Mouse (Mus musculus): ENCODE measurements around the gene Adrb1.
"Not testable (repeated sequence)": the region's sequence is repeated elsewhere in the genome, so short reads cannot be mapped to it uniquely, and the experiment has no call there.

The Adrb1 gene

GRCm38 (mm10) chr19:56746618-56747017 lies 24.6 kb downstream of the Adrb1 start:
- in situ Hi-C loops (cut with MboI; ENCODE audit: low sequenced_read_pairs) = no loop called here

- in situ Hi-C loops (cut with MboI; ENCODE audit: low sequenced_read_pairs) = no loop called here
Observed at GRCm38 (mm10) chr19:56747878-56748277, 25.9 kb downstream of the Adrb1 start.

- in situ Hi-C loops (cut with MboI; ENCODE audit: low sequenced_read_pairs) = no loop called here
Observed at GRCm38 (mm10) chr19:56749343-56749742, 27.3 kb downstream of the Adrb1 start.

- in situ Hi-C loops (cut with MboI; ENCODE audit: low sequenced_read_pairs) = no loop called here
Observed at GRCm38 (mm10) chr19:56750709-56751108, 28.7 kb downstream of the Adrb1 start.

- in situ Hi-C loops (cut with MboI; ENCODE audit: low sequenced_read_pairs) = not testable (repeated sequence)
Observed at GRCm38 (mm10) chr19:56754456-56754855, 32.5 kb downstream of the Adrb1 start.

- in situ Hi-C loops (cut with MboI; ENCODE audit: low sequenced_read_pairs) = no loop called here
Observed at GRCm38 (mm10) chr19:56756412-56756811, 34.4 kb downstream of the Adrb1 start.

DNA sequence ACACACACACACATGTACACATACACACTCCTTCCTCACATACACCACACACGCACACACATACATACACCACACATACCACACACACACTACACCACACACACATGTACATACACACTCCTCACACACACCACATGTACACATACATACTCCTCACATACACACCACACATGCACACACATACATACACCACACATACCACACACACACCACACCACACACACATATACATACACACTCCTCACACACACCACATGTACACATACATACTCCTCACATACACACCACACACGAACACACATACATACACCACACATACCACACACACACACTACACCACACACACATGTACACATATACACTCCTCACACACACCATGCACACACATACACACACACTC lies 36.3 kb downstream of the Adrb1 start:
- in situ Hi-C loops (cut with MboI; ENCODE audit: low sequenced_read_pairs) = no loop called here

DNA sequence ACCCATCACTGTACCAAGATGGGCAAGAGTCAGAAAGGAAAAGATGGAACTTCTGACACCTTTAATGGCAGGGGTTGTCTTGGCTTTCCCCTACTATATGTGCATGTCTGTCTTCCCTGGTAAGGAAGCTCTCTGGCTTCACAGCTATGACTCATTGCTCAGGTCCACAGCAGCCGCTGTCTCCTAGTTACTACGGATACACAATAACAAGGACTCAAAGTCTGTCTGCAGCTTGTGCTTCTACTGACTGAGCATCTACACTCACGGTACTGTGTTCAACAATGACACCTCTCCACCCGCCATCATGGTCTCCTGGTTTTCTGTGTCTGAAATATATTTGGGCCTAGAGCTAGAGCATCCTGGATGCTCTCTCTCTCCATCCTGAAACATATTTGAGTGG lies 37.7 kb downstream of the Adrb1 start:
- in situ Hi-C loops (cut with MboI; ENCODE audit: low sequenced_read_pairs) = no loop called here

DNA sequence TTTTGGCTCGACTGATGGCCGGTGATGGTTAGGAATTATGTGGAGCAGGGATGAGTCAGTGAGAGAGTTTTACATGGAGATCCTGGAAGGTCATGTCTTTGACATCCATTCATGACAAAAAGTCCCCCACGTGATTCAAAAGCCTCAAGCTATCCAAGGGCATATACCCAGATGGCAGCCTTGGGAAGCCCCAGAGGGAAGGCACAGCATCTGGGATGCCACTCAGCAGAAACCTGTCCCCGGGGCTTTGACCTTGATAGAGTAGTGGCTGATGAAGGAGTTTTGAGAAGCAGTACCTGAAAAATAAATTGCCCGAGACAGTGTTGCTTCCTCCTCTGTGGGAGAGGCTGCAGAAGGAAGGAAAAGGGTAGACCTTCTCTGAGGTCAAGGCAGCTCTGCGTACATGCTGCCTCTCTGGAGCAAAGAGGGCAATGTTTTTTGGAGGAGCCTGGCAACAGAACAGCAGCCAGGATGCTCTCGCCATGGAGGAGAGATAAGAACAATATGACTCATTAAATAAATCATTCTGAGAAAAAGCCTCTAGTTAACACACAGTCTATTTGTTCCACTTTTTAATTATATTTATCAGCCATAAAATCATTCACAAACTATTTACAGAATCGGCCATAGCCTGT lies 38.4 kb downstream of the Adrb1 start:
- in situ Hi-C loops (cut with MboI; ENCODE audit: low sequenced_read_pairs) = no loop called here

- in situ Hi-C loops (cut with MboI; ENCODE audit: low sequenced_read_pairs) = no loop called here
Observed at GRCm38 (mm10) chr19:56761096-56761495, 39.1 kb downstream of the Adrb1 start.

- in situ Hi-C loops (cut with MboI; ENCODE audit: low sequenced_read_pairs) = no loop called here
Observed at GRCm38 (mm10) chr19:56761727-56762126, 39.7 kb downstream of the Adrb1 start.

DNA sequence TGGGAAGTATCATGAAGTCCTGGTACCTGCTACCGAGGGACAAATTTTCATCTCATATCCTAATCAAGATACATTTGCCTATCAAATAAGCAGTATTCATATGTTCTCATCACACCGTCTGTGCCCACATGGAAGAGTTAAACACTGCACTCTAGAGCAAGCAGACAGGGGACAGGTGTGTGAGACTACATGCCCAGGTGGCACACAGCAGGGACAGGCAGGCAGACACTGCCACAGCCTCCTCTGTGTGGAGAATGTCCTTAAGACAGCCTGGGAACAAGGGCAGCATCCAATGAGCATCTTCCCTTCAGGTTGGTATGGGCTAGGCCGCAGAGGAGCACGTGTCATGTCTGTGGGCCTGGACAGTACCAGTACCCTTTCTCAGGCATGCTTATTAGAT lies 40.7 kb downstream of the Adrb1 start:
- in situ Hi-C loops (cut with MboI; ENCODE audit: low sequenced_read_pairs) = no loop called here

GRCm38 (mm10) chr19:56769024-56769423 lies 47.0 kb downstream of the Adrb1 start:
- in situ Hi-C loops (cut with MboI; ENCODE audit: low sequenced_read_pairs) = no loop called here

DNA sequence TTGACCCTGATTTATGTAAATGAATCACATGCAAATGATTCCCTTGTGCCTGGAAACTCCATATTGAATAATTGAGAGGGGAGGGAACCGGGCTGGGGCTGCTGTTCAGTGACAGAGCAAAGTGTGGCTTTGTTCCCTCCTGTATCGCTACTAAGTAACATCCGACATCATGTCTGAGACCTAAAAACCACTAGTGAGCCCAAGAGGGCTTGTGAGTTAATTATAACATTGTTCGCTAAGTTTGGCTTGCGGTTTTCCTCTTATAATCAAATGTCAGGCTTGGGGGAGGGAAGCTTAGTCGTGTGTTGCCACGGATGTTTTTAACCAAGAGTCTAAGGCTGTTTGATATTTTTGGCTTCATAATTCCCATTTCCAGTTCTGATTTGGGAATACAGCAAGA lies 50.2 kb downstream of the Adrb1 start:
- in situ Hi-C loops (cut with MboI; ENCODE audit: low sequenced_read_pairs) = no loop called here

DNA sequence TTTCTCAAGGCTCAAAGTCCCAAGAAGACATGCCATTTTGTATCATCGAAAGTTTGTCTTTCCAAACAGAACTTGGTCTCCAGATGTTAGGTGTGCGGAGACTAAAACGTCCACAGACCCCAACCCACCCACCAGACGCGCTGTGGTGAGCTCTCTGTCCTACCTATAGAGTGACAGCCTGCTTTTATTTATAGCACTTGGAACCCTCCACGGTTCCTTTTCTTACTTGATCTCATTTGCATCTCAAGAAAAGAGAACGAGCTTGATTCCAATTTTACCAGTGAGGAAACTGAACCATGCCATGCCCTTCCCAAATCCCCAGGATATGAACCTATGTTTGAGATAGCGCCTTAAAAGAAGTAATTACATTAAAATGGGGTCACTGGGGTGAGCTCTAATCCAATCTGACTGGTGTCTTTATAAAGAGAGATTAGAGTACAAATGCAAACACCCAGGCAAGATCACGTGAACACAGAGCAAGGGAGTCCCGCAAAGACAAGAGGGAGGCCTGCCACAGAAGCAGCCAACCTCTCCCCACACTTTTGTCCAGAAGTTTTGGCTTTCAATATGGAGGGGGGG lies 51.5 kb downstream of the Adrb1 start:
- in situ Hi-C loops (cut with MboI; ENCODE audit: low sequenced_read_pairs) = no loop called here

DNA sequence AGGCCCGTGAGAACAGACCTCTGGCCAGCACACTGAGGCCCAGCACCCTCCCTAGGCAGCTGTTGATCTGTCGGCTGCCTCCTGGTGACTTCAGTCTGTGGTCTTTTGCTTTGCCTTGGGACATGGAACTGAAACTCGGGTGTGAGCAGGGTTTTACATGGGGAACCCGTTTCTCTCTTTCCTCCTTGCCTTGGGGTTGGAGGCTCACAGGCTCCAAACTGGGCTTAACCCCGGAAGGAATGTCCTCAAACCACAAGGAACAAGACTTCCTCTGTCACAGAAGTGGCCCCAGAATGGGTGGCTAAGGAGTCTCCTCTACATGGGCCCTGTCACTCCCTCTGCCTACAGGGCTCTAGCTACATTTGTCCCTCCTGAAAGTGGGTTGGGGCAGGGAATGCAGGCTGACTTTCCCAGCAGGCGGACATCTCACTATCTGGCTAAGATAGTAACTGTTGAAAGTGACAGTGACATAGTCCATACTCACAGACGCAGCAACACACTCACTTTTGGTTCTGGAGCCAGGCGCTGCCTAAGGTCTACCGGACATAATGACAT lies 52.5 kb downstream of the Adrb1 start:
- in situ Hi-C loops (cut with MboI; ENCODE audit: low sequenced_read_pairs) = no loop called here

DNA sequence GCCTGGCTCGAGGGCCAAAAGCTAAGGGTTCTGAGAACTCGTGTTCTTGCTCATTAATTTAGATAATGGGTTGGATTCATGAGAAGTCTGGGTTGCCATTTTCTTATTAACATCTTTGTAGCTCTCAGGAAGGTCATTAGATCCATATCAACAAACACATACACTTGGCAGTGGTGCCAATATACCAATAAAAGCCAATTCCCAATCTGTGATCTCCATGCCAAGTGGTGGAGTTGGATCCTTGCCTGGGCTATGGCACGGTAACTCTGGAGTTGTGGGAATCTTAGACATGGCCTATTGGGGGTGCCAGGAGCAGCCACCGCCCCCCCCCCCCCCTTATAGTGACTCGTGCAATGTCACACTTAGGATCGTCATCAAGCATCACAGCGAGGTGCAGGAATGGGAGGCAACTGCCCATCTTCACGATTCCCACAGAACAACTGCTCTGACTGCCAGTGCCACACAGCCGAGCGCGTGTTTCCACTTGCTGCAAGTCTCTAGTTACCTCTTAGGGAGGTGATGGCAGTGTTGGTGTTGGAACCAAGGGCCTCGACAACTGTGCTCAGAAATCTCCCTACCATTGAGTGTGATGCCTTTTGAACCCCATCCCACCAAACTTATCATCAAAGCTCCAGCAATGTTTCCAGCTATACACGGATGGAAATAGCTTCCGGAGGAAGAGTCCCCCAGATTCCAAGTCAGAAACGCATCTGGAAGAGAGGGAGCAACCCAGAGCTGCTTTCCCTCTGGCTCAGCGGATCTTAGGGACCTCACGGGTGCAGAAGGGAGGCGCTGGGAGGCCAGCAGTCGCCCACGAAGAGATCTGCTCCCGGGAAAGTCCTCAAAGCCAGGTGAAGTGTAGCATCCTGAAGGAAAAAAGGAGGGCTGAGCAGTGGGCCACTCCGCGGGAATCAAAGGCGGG lies 53.2 kb downstream of the Adrb1 start:
- in situ Hi-C loops (cut with MboI; ENCODE audit: low sequenced_read_pairs) = no loop called here

GRCm38 (mm10) chr19:56775893-56776718 lies 54.1 kb downstream of the Adrb1 start:
- in situ Hi-C loops (cut with MboI; ENCODE audit: low sequenced_read_pairs) = no loop called here

GRCm38 (mm10) chr19:56776719-56777382 lies 54.9 kb downstream of the Adrb1 start:
- in situ Hi-C loops (cut with MboI; ENCODE audit: low sequenced_read_pairs) = no loop called here

DNA sequence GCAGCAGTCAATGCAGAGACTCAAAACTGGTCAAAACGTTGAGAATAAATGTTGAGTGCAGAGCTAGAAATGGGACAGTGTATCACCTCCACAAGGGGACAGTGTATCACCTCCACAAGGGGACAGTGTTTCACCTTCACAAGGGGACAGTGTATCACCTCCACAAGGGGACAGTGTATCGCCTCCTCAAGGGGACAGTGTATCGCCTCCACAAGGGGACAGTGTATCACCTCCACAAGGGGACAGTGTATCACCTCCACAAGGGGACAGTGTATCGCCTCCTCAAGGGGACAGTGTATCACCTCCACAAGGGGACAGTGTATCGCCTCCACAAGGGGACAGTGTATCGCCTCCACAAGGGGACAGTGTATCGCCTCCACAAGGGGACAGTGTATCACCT lies 56.5 kb downstream of the Adrb1 start:
- in situ Hi-C loops (cut with MboI; ENCODE audit: low sequenced_read_pairs) = not testable (repeated sequence)
